Mouse (Mus musculus): ENCODE results near the gene Nek3.

DNA sequence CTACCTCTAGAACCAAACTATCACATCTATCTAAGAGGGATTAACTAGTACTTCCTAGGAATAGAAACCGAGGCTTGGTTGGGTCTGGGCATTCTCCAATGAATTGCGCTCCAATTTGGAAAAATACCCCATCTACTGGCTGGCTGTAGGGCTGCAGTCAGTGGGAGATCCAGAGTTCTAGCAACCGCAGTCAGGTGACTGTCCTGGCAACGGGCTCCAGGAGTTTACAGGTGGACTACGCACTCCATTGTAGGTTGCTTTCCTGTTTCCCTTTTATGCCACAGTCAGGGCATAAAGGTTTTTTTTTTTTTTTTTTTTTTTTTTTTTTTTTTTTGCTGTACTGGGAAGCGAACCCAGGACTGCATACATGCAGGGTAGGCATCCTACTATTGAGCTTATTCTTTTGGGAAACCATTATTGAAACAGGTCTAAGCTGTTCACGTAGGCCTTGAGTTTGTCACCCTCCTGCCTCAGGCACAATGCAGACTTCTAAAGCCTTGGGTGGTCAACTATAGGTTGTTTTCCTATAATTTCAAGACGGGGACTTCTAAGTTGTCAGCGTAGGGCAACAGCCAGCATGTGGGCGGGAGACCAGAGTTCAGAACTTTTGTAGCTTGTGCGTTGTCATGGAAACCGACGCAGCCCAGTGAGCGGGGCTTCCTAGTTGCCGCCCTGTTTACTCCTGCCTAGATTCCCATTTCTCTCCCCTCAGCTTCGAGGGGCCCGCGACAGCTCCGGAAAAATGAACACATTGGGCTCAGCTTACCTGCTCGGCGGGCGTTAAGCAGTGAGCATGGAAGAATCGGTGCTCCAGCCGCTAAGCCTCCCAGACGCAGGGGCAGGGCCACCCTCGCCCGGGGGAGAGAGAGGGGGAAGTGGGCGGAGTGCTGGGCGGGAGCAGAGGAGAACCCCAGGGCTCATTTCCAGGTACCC, 41.7 kb downstream of the Nek3 start, which contains the start of gene Nek5:
- TF ChIP-seq CTCF (conservative IDR thresholded peaks at IDR 0.05 in 1 of 2, IDR thresholded peaks at IDR 0.05 in 1 of 2; ENCODE audit: low read depth in 2 of 2, low read length in 2 of 2) (peak; percentile 9 to 51; a peak in 2 of 4 replicates), E2F4 (IDR thresholded peaks at IDR 0.05; ENCODE audit: insufficient replicate concordance, low read depth, low read length) (no peak), POLR2A (IDR thresholded peaks at IDR 0.05; ENCODE audit: low read depth, low read length) (no peak)
